Mouse (Mus musculus): ENCODE measurements at regions not wholly inside any gene's neighbourhood (a gene's known extent, or its start where the extent isn't known, plus 50 kb on each side); places are given as distances from the start of the nearest gene placed in this dataset.
A peak's percentile ranks its signal among the peaks of the same experiment; 100 is the strongest.

GRCm38 (mm10) chr13:73405720-73406629 lies 61.0 kb upstream of the Lpcat1 start:
- DNase-seq (ENCODE audit: low spot score in 2 of 2) = peak in 1 of 2 experiments; percentile 27

- DNase-seq (ENCODE audit: low spot score in 2 of 2) = no peak
Observed at GRCm38 (mm10) chr13:73400921-73401320, 66.1 kb upstream of the Lpcat1 start.

- DNase-seq (ENCODE audit: low spot score in 2 of 2) = no peak
Observed at GRCm38 (mm10) chr13:73397033-73397432, 68.7 kb upstream of the Ndufs6 start.

GRCm38 (mm10) chr13:73395856-73396255 lies 67.5 kb upstream of the Ndufs6 start:
- DNase-seq (ENCODE audit: low spot score in 2 of 2) = no peak

- no peak for DNase-seq (ENCODE audit: low spot score in 2 of 2)
Observed at GRCm38 (mm10) chr13:73389051-73389450, 60.7 kb upstream of the Ndufs6 start.

GRCm38 (mm10) chr13:73383585-73383984 lies 55.2 kb upstream of the Ndufs6 start:
- no peak for DNase-seq (ENCODE audit: low spot score in 2 of 2)

Measured in adrenal gland, adult 18-20 months (tissue).